Mouse (Mus musculus) kidney, postnatal 10 days (tissue): ENCODE results near the gene Kcp.

Experiments used
- DNase-seq: peaks from one replicate; pipeline ENCODE4 v3.0.0; 2021; ENCODE audit warnings: mixed read lengths

Gene Kcp

GRCm38 (mm10) chr6:29449858-29450257 is 57.9 kb downstream of the Kcp start:
- DNase-seq: no peak

GRCm38 (mm10) chr6:29445354-29445753 is 62.4 kb downstream of the Kcp start:
- no peak for DNase-seq

- peak; percentile 65 for DNase-seq
Measured at GRCm38 (mm10) chr6:29444773-29445172, 63.0 kb downstream of the Kcp start.

GRCm38 (mm10) chr6:29439789-29440188 is 68.0 kb downstream of the Kcp start:
- DNase-seq: no peak

GRCm38 (mm10) chr6:29439251-29439650 is 68.5 kb downstream of the Kcp start:
- no peak for DNase-seq

- DNase-seq: peak; percentile 57
Measured at GRCm38 (mm10) chr6:29436461-29436934, 71.3 kb downstream of the Kcp start.

- DNase-seq: peak; percentile 47
Measured at GRCm38 (mm10) chr6:29435940-29436451, 71.8 kb downstream of the Kcp start.

- DNase-seq: peak; percentile 61
Measured at GRCm38 (mm10) chr6:29434911-29435691, 72.7 kb downstream of the Kcp start.

- DNase-seq: peak; percentile 43
Measured at GRCm38 (mm10) chr6:29433804-29434795, 73.7 kb downstream of the Kcp start.

GRCm38 (mm10) chr6:29433038-29433803 is 74.5 kb downstream of the Kcp start, which contains the start of gene Flnc:
Gene Flnc (plus strand): TSS chr6:29433256.
- peak; percentile 74 for DNase-seq

- no peak for DNase-seq
Measured at GRCm38 (mm10) chr6:29432676-29433037, 75.1 kb downstream of the Kcp start.

- no peak for DNase-seq
Measured at GRCm38 (mm10) chr6:29432156-29432555, 75.6 kb downstream of the Kcp start.

GRCm38 (mm10) chr6:29431473-29431872 is 76.3 kb downstream of the Kcp start:
- no peak for DNase-seq

GRCm38 (mm10) chr6:29430681-29431420 is 76.9 kb downstream of the Kcp start:
- DNase-seq: no peak

- no peak for DNase-seq
Measured at GRCm38 (mm10) chr6:29428171-29428570, 79.6 kb downstream of the Kcp start.

- no peak for DNase-seq
Measured at GRCm38 (mm10) chr6:29426331-29426730, 81.4 kb downstream of the Kcp start.

GRCm38 (mm10) chr6:29425118-29425517 is 82.6 kb downstream of the Kcp start:
- DNase-seq: no peak
